1 mouse cellular context compared by ENCODE assay signal in genomic region chr11:113764132-113764849, GRCm38 (mm10).
TF ChIP-seq lines count a peak whose summit lies in the region.

No protein-coding gene starts in this region.

TF ChIP-seq in MEL, 35 proteins besides CTCF, POLR2A, EP300 and RAD21 (continued from another document):
- TF ChIP-seq BHLHE40 (IDR thresholded peaks at IDR 0.05; ENCODE audit: borderline replicate concordance, low read depth, low read length) (no peak), MAZ (IDR thresholded peaks at IDR 0.05; ENCODE audit: low read depth, low read length) (peak; percentile 61; the same call in 1 of the 2 replicates), ZNF384 (IDR thresholded peaks at IDR 0.05; ENCODE audit: low read depth, low read length) (no peak), MAX (IDR thresholded peaks at IDR 0.05; ENCODE audit: low read length) (no peak), MYB (IDR thresholded peaks at IDR 0.05; ENCODE audit: low read depth, low read length) (no peak), MXI1 (IDR thresholded peaks at IDR 0.05; ENCODE audit: low read depth, low read length) (peak; percentile 32; the same call in 1 of the 2 replicates), TAL1 (IDR thresholded peaks at IDR 0.05; ENCODE audit: low read length) (no peak), HCFC1 (IDR thresholded peaks at IDR 0.05; ENCODE audit: low read depth, low read length) (no peak; the same call in 1 of the 2 replicates), ZMIZ1 (IDR thresholded peaks at IDR 0.05; ENCODE audit: low read depth, low read length) (peak; percentile 92), TCF12 (IDR thresholded peaks at IDR 0.05; ENCODE audit: low read depth, low read length) (peak; percentile 72), NELFE (IDR thresholded peaks at IDR 0.05; ENCODE audit: low read depth, low read length) (no peak), CHD2 (IDR thresholded peaks at IDR 0.05; ENCODE audit: low read length) (no peak), MYC (IDR thresholded peaks at IDR 0.05; ENCODE audit: low read depth, low read length) (no peak), SMC3 (IDR thresholded peaks at IDR 0.05; ENCODE audit: low read depth, low read length) (no peak), UBTF (IDR thresholded peaks at IDR 0.05; ENCODE audit: borderline replicate concordance, insufficient read depth, low read depth, low read length) (no peak), GATA1 (IDR thresholded peaks at IDR 0.05; ENCODE audit: low read depth, low read length) (peak; percentile 36; the same call in 1 of the 2 replicates), USF1 (IDR thresholded peaks at IDR 0.05; ENCODE audit: low read depth, low read length) (no peak), POLR2AphosphoS2 (IDR thresholded peaks at IDR 0.05; ENCODE audit: low read length) (peak; percentile 57; the same call in 1 of the 2 replicates), ELF1 (IDR thresholded peaks at IDR 0.05; ENCODE audit: low read depth, low read length) (no peak), SIN3A (IDR thresholded peaks at IDR 0.05; ENCODE audit: low read length) (peak; percentile 36; the same call in 1 of the 2 replicates), POLR2AphosphoS5 (IDR thresholded peaks at IDR 0.05; ENCODE audit: borderline replicate concordance, low read depth, low read length) (no peak), ZC3H11A (IDR thresholded peaks at IDR 0.05; ENCODE audit: low read depth, low read length) (no peak), GABPA (IDR thresholded peaks at IDR 0.05; ENCODE audit: low read depth, low read length) (no peak), TBP (IDR thresholded peaks at IDR 0.05; ENCODE audit: low read depth, low read length) (no peak), NRF1 (IDR thresholded peaks at IDR 0.05; ENCODE audit: insufficient read depth, low read depth, low read length, poor library complexity, severe bottlenecking) (no peak; the same call in 1 of the 2 replicates), JUND (IDR thresholded peaks at IDR 0.05; ENCODE audit: low read depth, low read length) (no peak), RCOR1 (IDR thresholded peaks at IDR 0.05; ENCODE audit: low read depth, low read length) (no peak)
TF ChIP-seq in MEL: peak in this region for 8.
